Mouse (Mus musculus) cerebellum, postnatal 10 days (tissue): Measurements from ENCODE around the gene Mecom.
"Not testable (repeated sequence)": the region's sequence is repeated elsewhere in the genome, so short reads cannot be mapped to it uniquely, and the experiment has no call there.

Experiments
- DNase-seq, 2 experiments: peaks; one replicate each; pipeline ENCODE4 v3.0.0; 2021; ENCODE audit warnings: mixed read lengths in 2 of 2

The Mecom gene

GRCm38 (mm10) chr3:30547908-30548307, at the start of gene Mecom:
TSS of gene Mecom (minus strand) at chr3:30548008.
- no peak for DNase-seq

- no peak for DNase-seq
Observed at GRCm38 (mm10) chr3:30597271-30597670, 49.5 kb upstream of the Mecom start.

GRCm38 (mm10) chr3:30595111-30595832, 47.5 kb upstream of the Mecom start:
- DNase-seq: peak; percentile 66 to 73

GRCm38 (mm10) chr3:30593719-30594485, 46.1 kb upstream of the Mecom start:
- DNase-seq: peak in 1 of 2 experiments; percentile 13

GRCm38 (mm10) chr3:30592418-30592853, 44.6 kb upstream of the Mecom start:
- peak; percentile 36 to 56 for DNase-seq

GRCm38 (mm10) chr3:30588865-30589264, 41.1 kb upstream of the Mecom start:
- DNase-seq: no peak

- no peak for DNase-seq
Observed at GRCm38 (mm10) chr3:30573549-30573948, 25.7 kb upstream of the Mecom start.

- DNase-seq: not testable (repeated sequence)
Observed at GRCm38 (mm10) chr3:30566333-30566732, 18.5 kb upstream of the Mecom start.

- peak in 1 of 2 experiments; percentile 16 for DNase-seq
Observed at GRCm38 (mm10) chr3:30560677-30561314, 13.0 kb upstream of the Mecom start.

GRCm38 (mm10) chr3:30553741-30554140, 5.9 kb upstream of the Mecom start:
- DNase-seq: no peak

- DNase-seq: peak; percentile 11 to 21
Observed at GRCm38 (mm10) chr3:30550218-30550617, 2.4 kb upstream of the Mecom start.

GRCm38 (mm10) chr3:30548928-30549327, 1.1 kb upstream of the Mecom start:
- DNase-seq: peak; percentile 29 to 39

- DNase-seq: peak; percentile 80 to 88
Observed at GRCm38 (mm10) chr3:30546831-30547369, 908 bp downstream of the Mecom start.

- no peak for DNase-seq
Observed at GRCm38 (mm10) chr3:30546366-30546765, 1.4 kb downstream of the Mecom start.

- DNase-seq: no peak
Observed at GRCm38 (mm10) chr3:30545246-30545645, 2.6 kb downstream of the Mecom start.

- DNase-seq: peak; percentile 19 to 43
Observed at GRCm38 (mm10) chr3:30544305-30544704, 3.5 kb downstream of the Mecom start.

- no peak for DNase-seq
Observed at GRCm38 (mm10) chr3:30535821-30536220, 12.0 kb downstream of the Mecom start.

- not testable (repeated sequence) for DNase-seq
Observed at GRCm38 (mm10) chr3:30520751-30521150, 27.1 kb downstream of the Mecom start.

- DNase-seq: no peak
Observed at GRCm38 (mm10) chr3:30519425-30519824, 28.4 kb downstream of the Mecom start.

- DNase-seq: no peak
Observed at GRCm38 (mm10) chr3:30515795-30516170, 32.0 kb downstream of the Mecom start.

GRCm38 (mm10) chr3:30514901-30515794, 32.7 kb downstream of the Mecom start:
- peak; percentile 68 to 70 for DNase-seq
